Mouse (Mus musculus) cerebellum, postnatal 36 days (tissue): Measurements from ENCODE around the gene Pmm1.

Experiments used
- DNase-seq, 2 experiments: peaks; one replicate each; pipeline ENCODE4 v3.0.0; 2021 to 2022; ENCODE audit warnings: mixed read lengths in 2 of 2

The Pmm1 gene

GRCm38 (mm10) chr15:81955414-81955813 is 5.3 kb downstream of the Pmm1 start:
- DNase-seq: no peak

- no peak for DNase-seq
Measured at GRCm38 (mm10) chr15:81954716-81955115, 6.0 kb downstream of the Pmm1 start.

- peak; percentile 58 to 74 for DNase-seq
Measured at GRCm38 (mm10) chr15:81954151-81954583, 6.6 kb downstream of the Pmm1 start.

GRCm38 (mm10) chr15:81952310-81952709 is 8.4 kb downstream of the Pmm1 start:
- DNase-seq: peak in 1 of 2 experiments; percentile 16

- DNase-seq: no peak
Measured at GRCm38 (mm10) chr15:81951159-81951558, 9.6 kb downstream of the Pmm1 start.

- DNase-seq: no peak
Measured at GRCm38 (mm10) chr15:81950716-81951115, 10.0 kb downstream of the Pmm1 start.

- no peak for DNase-seq
Measured at GRCm38 (mm10) chr15:81949476-81950131, 11.1 kb downstream of the Pmm1 start.

- DNase-seq: no peak
Measured at GRCm38 (mm10) chr15:81949076-81949475, 11.7 kb downstream of the Pmm1 start.

GRCm38 (mm10) chr15:81943176-81943749 is 17.5 kb downstream of the Pmm1 start:
- DNase-seq: no peak

GRCm38 (mm10) chr15:81941010-81941409 is 19.7 kb downstream of the Pmm1 start:
- DNase-seq: no peak

- no peak for DNase-seq
Measured at GRCm38 (mm10) chr15:81940219-81940618, 20.5 kb downstream of the Pmm1 start.

GRCm38 (mm10) chr15:81939774-81940173 is 21.0 kb downstream of the Pmm1 start:
- DNase-seq: no peak

- DNase-seq: no peak
Measured at GRCm38 (mm10) chr15:81939157-81939715, 21.5 kb downstream of the Pmm1 start.

- DNase-seq: peak; percentile 71 to 72
Measured at GRCm38 (mm10) chr15:81938246-81938645, 22.5 kb downstream of the Pmm1 start.

GRCm38 (mm10) chr15:81937098-81937972 is 23.4 kb downstream of the Pmm1 start:
- DNase-seq: peak; percentile 45 to 53

GRCm38 (mm10) chr15:81936679-81937078 is 24.1 kb downstream of the Pmm1 start, which contains the start of gene Csdc2:
Csdc2 (plus strand) TSS chr15:81936759.
- DNase-seq: peak; percentile 66 to 69

- DNase-seq: no peak
Measured at GRCm38 (mm10) chr15:81935869-81936637, 24.7 kb downstream of the Pmm1 start.

GRCm38 (mm10) chr15:81933986-81934385 is 26.7 kb downstream of the Pmm1 start:
- no peak for DNase-seq

- peak in 1 of 2 experiments; percentile 1 for DNase-seq
Measured at GRCm38 (mm10) chr15:81932951-81933470, 27.7 kb downstream of the Pmm1 start.

- DNase-seq: no peak
Measured at GRCm38 (mm10) chr15:81928277-81928676, 32.5 kb downstream of the Pmm1 start.

GRCm38 (mm10) chr15:81927741-81928140 is 33.0 kb downstream of the Pmm1 start:
- DNase-seq: no peak

- no peak for DNase-seq
Measured at GRCm38 (mm10) chr15:81926446-81926822, 34.3 kb downstream of the Pmm1 start.
